Mouse (Mus musculus) bone marrow macrophage, adult 2 months (primary cell): Measurements from ENCODE around the gene Zfp385a. TPM values are rescaled to one million over a fixed set of nuclear protein-coding genes. Genes with fewer than 3 reads are reported as not detected.

Experiments
- H3K27ac ChIP-seq: 2 replicates; pipeline ENCODE4 v1.5.1; 2012; ENCODE audit warnings: low read depth, low read length; ENCODE audit not compliant: insufficient read depth
- H3K4me1 ChIP-seq: 2 replicates; pipeline ENCODE4 v1.6.1; 2012; ENCODE audit warnings: low read length; ENCODE audit not compliant: control insufficient read depth, insufficient read depth
- H3K4me3 ChIP-seq: 2 replicates; pipeline ENCODE4 v1.5.1; 2012; ENCODE audit warnings: mild to moderate bottlenecking, low read length, moderate library complexity; ENCODE audit not compliant: insufficient read depth
- CTCF ChIP-seq: IDR thresholded peaks from 2 replicates; pipeline ENCODE4 v1.5.1; 2012; ENCODE audit warnings: low read depth, mild to moderate bottlenecking, low read length, moderate library complexity
- POLR2A ChIP-seq: IDR thresholded peaks from 2 replicates; pipeline ENCODE4 v1.6.1; 2012; ENCODE audit warnings: mild to moderate bottlenecking, low read depth, low read length, borderline replicate concordance
- polyA plus RNA-seq: library from polyadenylated mRNA; stranded (reverse); fragments of >200 nt; gene quantifications from 2 replicates; pipeline ENCODE4 v1.2.4, GENCODE M21; 2012; ENCODE audit not compliant: missing spikeins, insufficient read depth, insufficient read length

Zfp385a gene
- polyA plus RNA-seq, 1 experiment, result 86.1 TPM

DNA sequence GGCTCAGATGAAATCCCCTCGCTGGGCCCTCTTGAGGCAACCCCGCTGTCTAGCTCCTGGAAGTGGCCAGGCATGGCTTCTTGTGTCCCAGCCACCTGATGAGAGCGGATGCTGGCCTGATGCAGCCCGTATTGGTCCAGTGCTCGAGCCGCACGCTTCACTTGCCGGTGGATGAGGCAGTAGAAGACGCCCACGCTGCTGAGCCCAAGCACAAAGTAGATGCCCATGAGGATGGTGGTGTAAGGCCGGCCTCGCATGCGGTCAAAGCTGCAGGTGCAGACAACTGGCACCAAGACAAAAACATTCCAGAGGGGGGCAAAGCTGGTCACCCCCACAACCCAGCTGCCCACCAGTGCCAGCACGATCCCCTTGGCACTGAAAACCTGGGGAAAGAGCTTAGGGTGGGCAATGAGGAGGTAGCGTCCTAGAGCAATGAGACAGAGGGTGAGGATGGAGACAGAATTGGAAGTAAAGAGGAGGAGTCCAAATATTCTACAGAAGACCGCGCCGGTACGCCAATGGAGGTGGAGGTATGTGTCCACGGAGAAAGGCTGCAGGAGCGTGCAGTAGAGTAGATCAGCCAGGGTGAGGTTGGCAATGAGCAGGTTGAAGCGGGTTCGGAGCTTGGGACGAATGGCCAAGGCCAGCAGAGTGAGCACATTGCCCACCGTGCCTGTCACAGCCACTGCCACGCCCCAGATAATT, 30.9 kb downstream of the Zfp385a start:
- H3K4me1 ChIP-seq, result peaks cover 62% of the 10 kb centered on the region
- H3K4me3 ChIP-seq, result peak overlapping the region; percentile 34
- H3K27ac ChIP-seq, result 0 out of 2 replicates have a peak overlapping the region, but pooled peaks have one; percentile 16

DNA sequence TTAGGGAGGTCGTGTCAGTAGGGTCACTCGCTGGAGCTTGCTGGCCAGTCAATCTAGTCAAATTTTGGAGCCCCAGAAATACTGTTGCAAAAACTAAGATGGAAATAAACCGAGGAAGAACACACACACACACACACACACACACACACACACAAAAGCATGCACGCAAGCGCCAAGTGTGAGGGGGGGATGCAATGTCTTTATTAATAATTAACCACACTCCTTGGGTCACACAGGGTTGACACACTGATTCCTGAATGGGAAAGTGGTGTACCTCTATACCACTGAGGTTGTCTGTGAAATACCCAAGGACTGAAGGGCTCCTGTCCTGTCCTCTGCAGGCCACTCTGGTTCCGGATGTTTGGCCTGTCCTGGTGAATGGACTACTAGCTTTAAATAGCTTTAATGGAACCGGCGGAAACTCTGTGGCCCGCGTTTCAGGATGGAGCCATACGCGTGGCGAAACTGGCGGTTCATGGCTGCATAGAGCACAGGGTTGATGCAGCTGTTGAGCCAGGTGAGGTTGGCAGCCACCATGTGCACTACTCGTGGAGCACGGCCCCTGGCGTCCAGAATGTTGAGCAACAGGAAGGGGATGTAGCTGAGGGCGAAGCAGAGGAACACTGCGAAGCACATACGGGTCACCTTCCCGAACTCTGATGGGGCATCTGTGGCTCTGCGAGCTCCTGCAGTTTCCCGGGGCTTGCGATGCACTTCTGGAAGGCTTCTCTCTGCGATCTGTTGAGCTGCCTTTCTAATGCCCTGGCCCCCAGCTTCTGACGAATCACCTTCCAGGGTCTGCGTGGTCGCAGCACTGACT, 31.6 kb downstream of the Zfp385a start:
- no peak for TF ChIP-seq CTCF
- no peak for TF ChIP-seq POLR2A
- Histone ChIP-seq H3K4me1 (peaks cover 69% of the 10 kb centered on the region), H3K27ac (no peak overlapping the region; the same call in 1 of the 2 replicates), H3K4me3 (0 out of 2 replicates have a peak overlapping the region, but pooled peaks have one; percentile 0)

More for the DNA sequence above, 30.9 kb downstream of the Zfp385a start:
- TF ChIP-seq POLR2A (no peak), CTCF (no peak)

DNA sequence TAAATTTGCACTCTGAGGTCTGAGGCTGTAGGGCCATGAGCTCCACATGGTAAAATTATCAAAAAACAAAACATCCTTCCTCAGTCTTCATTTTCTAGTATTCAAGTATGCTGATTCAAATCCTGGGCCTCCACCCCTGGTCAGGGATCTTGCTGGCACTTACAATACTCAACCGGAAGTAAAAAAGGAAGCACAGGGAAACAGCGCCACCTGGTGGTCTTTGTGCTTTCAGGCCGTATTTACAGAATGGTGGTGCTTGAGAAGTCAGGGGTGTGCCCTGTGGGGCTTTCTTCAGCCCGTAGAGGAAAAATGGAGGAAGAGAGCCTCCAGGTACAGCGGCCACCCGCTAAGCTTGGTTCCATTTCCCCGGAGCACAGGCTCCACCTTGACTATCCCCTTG, 32.8 kb downstream of the Zfp385a start:
- TF ChIP-seq POLR2A, result no peak
- TF ChIP-seq CTCF, result peak; percentile 85
- Histone ChIP-seq H3K4me3 (no peak overlapping the region; the same call in 1 of the 2 replicates), H3K4me1 (peaks cover 59% of the 10 kb centered on the region), H3K27ac (peak overlapping the region; percentile 97)

DNA sequence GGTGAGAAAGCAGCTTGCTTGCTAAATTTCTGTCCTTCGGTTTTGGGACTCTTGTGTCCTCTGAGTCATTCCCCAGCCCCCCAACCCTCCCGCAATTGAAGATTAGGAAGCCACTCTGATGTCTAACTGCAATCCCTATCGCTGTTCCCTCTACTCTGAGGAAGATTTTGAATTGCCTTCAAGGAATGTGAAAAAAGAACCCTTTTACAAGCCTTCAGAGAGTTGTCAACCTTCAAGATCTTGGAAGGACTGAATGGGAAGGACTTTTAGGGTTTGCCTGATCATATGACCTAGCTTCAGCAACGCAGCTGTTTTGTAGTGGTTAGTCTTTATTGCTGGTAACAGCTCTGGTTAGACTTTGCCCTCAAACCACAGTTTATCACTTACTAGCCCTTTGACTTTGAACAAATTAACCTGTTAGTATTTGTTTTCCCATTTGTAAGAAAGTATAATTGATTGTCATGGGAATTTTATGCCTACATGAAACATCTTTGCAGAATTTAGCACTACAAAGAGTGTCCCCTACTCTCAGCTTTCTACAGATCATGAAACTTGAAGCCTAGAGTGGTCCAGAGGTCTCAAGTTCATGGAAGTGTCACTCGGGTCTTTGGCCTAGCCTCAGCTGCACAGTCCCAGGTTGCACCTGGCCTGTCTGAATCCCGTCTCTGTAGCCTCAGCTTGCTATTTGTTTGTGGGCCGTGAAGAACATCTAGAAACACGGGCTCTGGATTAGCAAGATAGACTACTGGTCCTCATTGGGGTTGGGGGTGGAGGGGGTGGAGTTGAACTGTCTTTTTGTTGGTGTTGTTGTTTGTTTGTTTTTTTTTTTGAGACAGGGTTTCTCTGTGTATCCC, 33.9 kb downstream of the Zfp385a start:
- Histone ChIP-seq H3K27ac (peak overlapping the region; percentile 97), H3K4me1 (peaks cover 60% of the 10 kb centered on the region), H3K4me3 (peak overlapping the region; percentile 68)
- no peak for TF ChIP-seq POLR2A
- no peak for TF ChIP-seq CTCF

DNA sequence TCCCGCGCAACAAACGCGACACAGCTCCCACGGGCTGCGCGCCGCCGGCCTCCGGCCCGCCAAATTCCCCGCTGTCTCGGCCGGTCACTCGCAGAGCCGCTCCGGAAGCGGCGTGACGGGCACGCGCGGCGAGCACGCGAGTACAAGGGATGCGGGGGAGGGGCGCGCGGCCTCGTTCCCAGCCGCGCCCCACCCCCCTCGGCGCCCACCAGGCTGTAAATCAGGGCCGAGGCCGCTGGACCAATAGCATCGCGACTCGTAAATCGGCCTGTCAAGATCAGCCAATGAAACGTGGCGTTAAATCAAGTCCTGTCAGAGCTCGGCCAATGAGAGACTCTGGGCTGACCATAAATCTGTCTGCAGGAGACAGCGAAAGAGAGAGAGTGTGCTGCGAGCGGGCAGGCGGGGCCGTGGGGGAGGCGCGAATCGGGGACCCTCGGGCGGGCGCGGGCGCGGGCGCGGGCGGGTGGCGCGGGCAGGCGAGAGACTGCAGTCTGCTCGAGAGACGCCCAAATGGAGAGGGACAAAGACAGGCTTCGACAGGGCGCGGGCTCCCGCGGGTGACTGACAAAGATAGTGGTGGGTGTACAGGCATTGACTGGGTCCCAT, 34.7 kb downstream of the Zfp385a start:
- H3K27ac ChIP-seq, result peak overlapping the region; percentile 97
- TF ChIP-seq CTCF (no peak), POLR2A (no peak)
- peak overlapping the region; percentile 68 for H3K4me3 ChIP-seq
- peaks cover 56% of the 10 kb centered on the region for H3K4me1 ChIP-seq

DNA sequence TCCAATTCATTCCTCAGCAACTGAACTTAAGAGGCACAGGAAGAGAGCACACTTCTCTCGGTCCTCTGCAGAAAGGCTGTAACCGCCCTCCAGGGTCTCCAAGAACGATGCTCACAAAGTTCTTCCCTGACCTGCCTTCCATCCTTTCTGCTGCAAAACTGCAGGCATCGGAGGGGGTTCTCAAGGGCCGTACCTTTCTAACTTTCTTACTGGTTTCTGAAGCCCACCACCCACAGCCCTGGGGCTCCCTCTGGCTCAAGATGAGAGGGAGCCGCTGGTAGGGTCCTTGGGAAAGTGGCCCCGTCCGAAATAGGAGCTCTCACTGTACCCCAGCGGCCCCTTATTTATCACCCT, 35.3 kb downstream of the Zfp385a start:
- Histone ChIP-seq H3K4me3 (peak overlapping the region; percentile 48), H3K4me1 (peaks cover 50% of the 10 kb centered on the region), H3K27ac (peak overlapping the region; percentile 27)
- TF ChIP-seq CTCF (no peak), POLR2A (no peak)

DNA sequence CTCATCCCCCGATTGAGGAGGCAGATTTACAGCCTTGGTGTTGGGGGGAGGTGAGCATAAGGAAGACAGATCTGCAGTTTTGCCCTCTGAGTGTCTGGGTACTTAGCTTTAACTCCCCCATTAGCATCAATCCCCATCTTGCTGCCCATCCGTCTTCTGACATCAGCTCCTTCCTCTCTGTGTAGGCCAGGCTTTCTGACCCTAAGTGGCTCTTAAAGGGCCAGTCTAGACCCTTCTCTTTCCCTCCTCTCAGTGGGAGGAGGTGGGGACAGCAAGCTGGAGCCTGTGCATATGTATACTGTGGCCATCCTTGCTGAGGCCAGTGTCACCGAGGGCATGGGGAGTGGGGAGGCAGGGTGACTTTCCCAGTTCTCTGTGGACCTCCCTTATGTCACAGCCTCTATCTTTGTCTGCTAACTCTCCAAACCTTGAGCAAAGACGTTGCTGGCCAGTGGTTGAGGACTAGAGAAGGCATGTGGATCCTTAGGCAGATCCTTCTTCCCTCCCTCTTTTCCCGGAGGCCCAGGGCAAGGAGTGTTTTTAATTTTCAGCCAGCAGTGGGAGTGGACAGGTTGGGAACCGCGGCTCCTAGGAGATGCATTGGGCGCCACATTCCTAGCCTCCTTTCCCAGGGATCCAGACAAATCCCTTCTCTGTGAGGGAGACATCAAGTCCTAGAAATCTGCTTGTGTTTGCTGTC, 35.8 kb downstream of the Zfp385a start:
- TF ChIP-seq CTCF, result no peak
- TF ChIP-seq POLR2A, result no peak
- peak overlapping the region; percentile 48 for H3K4me3 ChIP-seq
- H3K4me1 ChIP-seq, result peaks cover 45% of the 10 kb centered on the region
- 0 out of 2 replicates have a peak overlapping the region, but pooled peaks have one; percentile 27 for H3K27ac ChIP-seq

DNA sequence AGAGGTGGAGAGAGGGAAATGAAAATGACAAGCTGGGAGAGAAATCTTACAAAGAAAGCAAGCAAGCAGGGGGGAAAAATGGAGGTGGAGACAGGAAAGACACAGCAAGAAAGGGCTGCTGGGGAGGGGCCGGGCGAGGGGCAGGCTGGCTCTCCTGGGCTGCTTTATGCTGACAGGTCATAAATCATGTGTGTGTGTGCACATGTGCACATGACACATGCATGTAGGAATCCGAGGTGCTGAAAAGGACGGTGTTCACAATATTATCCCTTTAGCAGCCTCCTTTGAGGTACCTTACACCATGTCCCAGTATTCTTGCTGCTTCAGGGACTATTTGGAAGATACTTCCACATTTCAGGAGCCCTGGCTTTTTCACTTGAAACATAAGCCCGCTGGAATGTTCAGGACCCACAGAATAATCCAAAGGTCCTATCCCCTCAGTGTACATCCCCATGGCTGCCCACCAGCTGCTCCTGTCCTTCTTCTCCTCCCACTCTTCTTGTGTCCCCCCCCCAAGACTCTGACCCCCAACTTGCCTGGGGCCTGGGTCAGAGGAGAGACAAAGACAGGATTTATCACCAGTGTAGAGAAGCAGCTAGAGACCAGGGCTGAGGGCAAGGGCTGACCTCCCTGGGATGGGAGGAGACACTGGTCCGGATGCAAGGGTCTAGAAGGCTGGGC, 37.4 kb downstream of the Zfp385a start:
- H3K4me3 ChIP-seq, result no peak overlapping the region
- no peak overlapping the region for H3K27ac ChIP-seq
- TF ChIP-seq CTCF (no peak), POLR2A (no peak)
- peaks cover 29% of the 10 kb centered on the region for H3K4me1 ChIP-seq
